8 mouse cellular contexts compared by ENCODE assay signal in genomic region chr4:127168211-127168913, GRCm38 (mm10). TPM values are rescaled to one million over a fixed set of nuclear protein-coding genes. Genes with fewer than 3 reads are reported as not detected.
DNase-seq lines count a peak whose midpoint lies in the region; ATAC-seq and TF ChIP-seq lines count a peak whose summit lies in the region.

No protein-coding gene starts in this region.

- H3K4me1 ChIP-seq in spleen, adult 2 months (ENCODE audit: control insufficient read depth, insufficient read depth, insufficient read length): peaks cover 8% of the 10 kb centered on the region
- peaks cover 21% of the 10 kb centered on the region for H3K4me1 ChIP-seq in forebrain, embryonic 14.5 days (ENCODE audit: control insufficient read depth, insufficient read depth, low read length)
- H3K4me1 ChIP-seq in hindbrain, postnatal 0 days (ENCODE audit: insufficient read depth, low read length): peaks cover 17% of the 10 kb centered on the region; the same call in 1 of the 2 replicates
- H3K4me1 ChIP-seq in limb, embryonic 14.5 days (ENCODE audit: control insufficient read depth, insufficient read depth, low read length): peaks cover 5% of the 10 kb centered on the region
- peaks cover 33% of the 10 kb centered on the region for H3K4me1 ChIP-seq in midbrain, embryonic 14.5 days (ENCODE audit: control insufficient read depth, insufficient read depth, low read length)
- H3K4me1 ChIP-seq in stomach, embryonic 15.5 days: peaks cover 12% of the 10 kb centered on the region

- peaks cover 19% of the 10 kb centered on the region for H3K27me3 ChIP-seq in spleen, adult 2 months (ENCODE audit: control insufficient read depth, insufficient read depth, low read length)
- H3K27me3 ChIP-seq in forebrain, embryonic 14.5 days (replicated peaks; ENCODE audit: control insufficient read depth, insufficient read depth, low read length): no peaks in the 10 kb centered on the region; the same call in 1 of the 2 replicates
- no peaks in the 10 kb centered on the region for H3K27me3 ChIP-seq in hindbrain, postnatal 0 days (ENCODE audit: insufficient read depth, low read length)
- peaks cover 42% of the 10 kb centered on the region for H3K27me3 ChIP-seq in limb, embryonic 14.5 days (ENCODE audit: control insufficient read depth, insufficient read depth, low read length)
- peaks cover 4% of the 10 kb centered on the region; the same call in 1 of the 2 replicates for H3K27me3 ChIP-seq in midbrain, embryonic 14.5 days (ENCODE audit: control insufficient read depth, insufficient read depth, low read length)
- peaks cover 56% of the 10 kb centered on the region for H3K27me3 ChIP-seq in stomach, embryonic 15.5 days (replicated peaks)

- TF ChIP-seq POLR2A in spleen, adult 2 months (IDR thresholded peaks at IDR 0.05; ENCODE audit: low read depth, low read length): no peak
- TF ChIP-seq POLR2A in limb, embryonic 14.5 days (IDR thresholded peaks at IDR 0.05; ENCODE audit: borderline replicate concordance, extremely low read depth, insufficient read depth, insufficient read length): no peak

- no peak for DNase-seq in spleen, adult 2 months (ENCODE audit: low read depth in 1 of 2, low spot score in 2 of 2)
- no peak for DNase-seq in spleen, postnatal 14 days (ENCODE audit: low spot score in 2 of 2)
- DNase-seq in cerebellum, adult 11-12 months: peak; percentile 89
- DNase-seq in forebrain, embryonic 14.5 days (ENCODE audit: low spot score): peak; percentile 70
- peak; percentile 80 for DNase-seq in hindbrain, postnatal 0 days (ENCODE audit: low spot score)
- peak; percentile 11 for DNase-seq in limb, embryonic 14.5 days (ENCODE audit: low spot score)
- DNase-seq in midbrain, embryonic 14.5 days: peak; percentile 81

- peak overlapping the region; percentile 88 for H3K9ac ChIP-seq in forebrain, embryonic 14.5 days (ENCODE audit: low read length)
- H3K9ac ChIP-seq in hindbrain, postnatal 0 days (replicated peaks; ENCODE audit: low read length): peak overlapping the region; percentile 88
- H3K9ac ChIP-seq in limb, embryonic 14.5 days (ENCODE audit: low read depth, low read length, severe bottlenecking): peak overlapping the region; percentile 52
- peak overlapping the region; percentile 92 for H3K9ac ChIP-seq in midbrain, embryonic 14.5 days (replicated peaks; ENCODE audit: low read length)
- H3K9ac ChIP-seq in stomach, embryonic 15.5 days: peak overlapping the region; percentile 41; the same call in 1 of the 2 replicates

- no peak overlapping the region for H3K27ac ChIP-seq in spleen, adult 2 months (ENCODE audit: insufficient read depth, low read length)
- peak overlapping the region; percentile 58 for H3K27ac ChIP-seq in forebrain, embryonic 14.5 days (ENCODE audit: low read depth, low read length)
- peak overlapping the region; percentile 89 for H3K27ac ChIP-seq in hindbrain, postnatal 0 days
- no peak overlapping the region for H3K27ac ChIP-seq in limb, embryonic 14.5 days (replicated peaks; ENCODE audit: low read depth, low read length)
- H3K27ac ChIP-seq in midbrain, embryonic 14.5 days (replicated peaks; ENCODE audit: low read depth, low read length): peak overlapping the region; percentile 79
- no peak overlapping the region for H3K27ac ChIP-seq in stomach, embryonic 15.5 days

- 2% methylated on average over 39 of the region's 39 CpGs for WGBS in spleen, adult 2 months
- under 1% methylated on average over 39 of the region's 39 CpGs for WGBS in forebrain, embryonic 14.5 days
- under 1% methylated on average over 39 of the region's 39 CpGs for WGBS in hindbrain, postnatal 0 days
- WGBS in limb, embryonic 14.5 days: under 1% methylated on average over 30 of the region's 39 CpGs
- under 1% methylated on average over 39 of the region's 39 CpGs for WGBS in midbrain, embryonic 14.5 days
- WGBS in stomach, embryonic 15.5 days: under 1% methylated on average over 39 of the region's 39 CpGs

- H3K36me3 ChIP-seq in spleen, adult 2 months (ENCODE audit: control insufficient read depth, insufficient read depth, low read length): no peaks in the 10 kb centered on the region
- no peaks in the 10 kb centered on the region for H3K36me3 ChIP-seq in forebrain, embryonic 14.5 days (ENCODE audit: control insufficient read depth, insufficient read depth, low read length)
- no peaks in the 10 kb centered on the region for H3K36me3 ChIP-seq in hindbrain, postnatal 0 days (ENCODE audit: insufficient read depth, low read length)
- no peaks in the 10 kb centered on the region for H3K36me3 ChIP-seq in limb, embryonic 14.5 days (ENCODE audit: control insufficient read depth, insufficient read depth, low read length)
- no peaks in the 10 kb centered on the region for H3K36me3 ChIP-seq in midbrain, embryonic 14.5 days (ENCODE audit: control insufficient read depth, insufficient read depth, low read length)
- H3K36me3 ChIP-seq in stomach, embryonic 15.5 days: no peaks in the 10 kb centered on the region

- H3K4me2 ChIP-seq in forebrain, embryonic 14.5 days (ENCODE audit: low read length): peak overlapping the region; percentile 97
- peak overlapping the region; percentile 92 for H3K4me2 ChIP-seq in hindbrain, postnatal 0 days (ENCODE audit: low read depth, low read length)
- H3K4me2 ChIP-seq in limb, embryonic 14.5 days (replicated peaks; ENCODE audit: low read depth, low read length, severe bottlenecking): peak overlapping the region; percentile 100
- peak overlapping the region; percentile 97 for H3K4me2 ChIP-seq in midbrain, embryonic 14.5 days (ENCODE audit: low read length)
- peak overlapping the region; percentile 99 for H3K4me2 ChIP-seq in stomach, embryonic 15.5 days

- ATAC-seq in forebrain, embryonic 14.5 days: peak; percentile 67
- ATAC-seq in hindbrain, postnatal 0 days: peak; percentile 77
- peak; percentile 48 for ATAC-seq in limb, embryonic 14.5 days (ENCODE audit: low FRiP score, low read depth)
- ATAC-seq in midbrain, embryonic 14.5 days (ENCODE audit: low FRiP score, low TSS enrichment): peak; percentile 78
- peak; percentile 41 for ATAC-seq in stomach, embryonic 15.5 days (ENCODE audit: insufficient read depth, low FRiP score, low read depth)

- H3K4me3 ChIP-seq in spleen, adult 2 months (ENCODE audit: extremely low read depth, insufficient read depth, insufficient read length): peak overlapping the region; percentile 35; the same call in 1 of the 2 replicates
- peak overlapping the region; percentile 81 for H3K4me3 ChIP-seq in forebrain, embryonic 14.5 days (ENCODE audit: low read depth, low read length)
- H3K4me3 ChIP-seq in hindbrain, postnatal 0 days (ENCODE audit: low read length): peak overlapping the region; percentile 95
- peak overlapping the region; percentile 61 for H3K4me3 ChIP-seq in limb, embryonic 14.5 days (replicated peaks; ENCODE audit: low read length)
- H3K4me3 ChIP-seq in midbrain, embryonic 14.5 days (replicated peaks; ENCODE audit: low read depth, low read length): peak overlapping the region; percentile 86
- peak overlapping the region; percentile 64 for H3K4me3 ChIP-seq in stomach, embryonic 15.5 days (replicated peaks)

- TF ChIP-seq CTCF in spleen, adult 2 months (IDR thresholded peaks at IDR 0.05; ENCODE audit: extremely low read depth, insufficient read depth, insufficient read length, insufficient replicate concordance): no peak
- TF ChIP-seq CTCF in hindbrain, postnatal 0 days (IDR thresholded peaks at IDR 0.05; ENCODE audit: low read depth): peak; percentile 34

- H3K9me3 ChIP-seq in forebrain, embryonic 14.5 days (replicated peaks; ENCODE audit: control insufficient read depth, low read length): no peaks in the 10 kb centered on the region
- H3K9me3 ChIP-seq in hindbrain, postnatal 0 days (ENCODE audit: low read length): no peaks in the 10 kb centered on the region
- no peaks in the 10 kb centered on the region for H3K9me3 ChIP-seq in limb, embryonic 14.5 days (ENCODE audit: control insufficient read depth, low read length)
- H3K9me3 ChIP-seq in midbrain, embryonic 14.5 days (ENCODE audit: control insufficient read depth, low read length): no peaks in the 10 kb centered on the region
- H3K9me3 ChIP-seq in stomach, embryonic 15.5 days: no peaks in the 10 kb centered on the region

RNA-seq across cellular contexts. Expression of gene Dlgap3, which starts 0.6 kb away (rescaled TPM):
- 0.85 and 1.1 TPM in 2 replicates for polyA plus RNA-seq in spleen, adult 2 months (2012; rRNA removed)
- polyA plus RNA-seq in forebrain, embryonic 14.5 days (2014; fragmentation: Nextera tagmentation; extraction: Ambion mirVana): 8.4 and 10.8 TPM in 2 replicates
- 153 and 163 TPM in 2 replicates for total RNA-seq in hindbrain, postnatal 0 days (2014; rRNA removed)
- 30.0 and 34.2 TPM in 2 replicates for polyA plus RNA-seq in hindbrain, postnatal 0 days (2015; fragmentation: Nextera tagmentation; extraction: Ambion mirVana)
- polyA plus RNA-seq in limb, embryonic 14.5 days (2012; rRNA removed): 1.4 and 1.7 TPM in 2 replicates
- polyA plus RNA-seq in limb, embryonic 14.5 days (2014; fragmentation: Nextera tagmentation; extraction: Ambion mirVana): 1.1 and 1.4 TPM in 2 replicates
- 22.3 and 25.5 TPM in 2 replicates for polyA plus RNA-seq in midbrain, embryonic 14.5 days (2014; fragmentation: Nextera tagmentation; extraction: Ambion mirVana)
- polyA plus RNA-seq in stomach, embryonic 15.5 days (2015; fragmentation: Nextera tagmentation; extraction: Ambion mirVana): 1.4 and 1.7 TPM in 2 replicates

RNA-seq across cellular contexts. Expression of gene Tmem35b, which starts 44.9 kb away (rescaled TPM):
- 9.2 and 13.4 TPM in 2 replicates for polyA plus RNA-seq in spleen, adult 2 months (2012; rRNA removed)
- 12.0 and 13.0 TPM in 2 replicates for polyA plus RNA-seq in forebrain, embryonic 14.5 days (2014; fragmentation: Nextera tagmentation; extraction: Ambion mirVana)
- total RNA-seq in hindbrain, postnatal 0 days (2014; rRNA removed): 6.7 and 8.7 TPM in 2 replicates
- 13.8 and 15.4 TPM in 2 replicates for polyA plus RNA-seq in hindbrain, postnatal 0 days (2015; fragmentation: Nextera tagmentation; extraction: Ambion mirVana)
- 12.9 and 13.8 TPM in 2 replicates for polyA plus RNA-seq in limb, embryonic 14.5 days (2012; rRNA removed)
- 12.5 and 15.1 TPM in 2 replicates for polyA plus RNA-seq in limb, embryonic 14.5 days (2014; fragmentation: Nextera tagmentation; extraction: Ambion mirVana)
- polyA plus RNA-seq in midbrain, embryonic 14.5 days (2014; fragmentation: Nextera tagmentation; extraction: Ambion mirVana): 15.7 and 17.6 TPM in 2 replicates
- 21.6 and 24.2 TPM in 2 replicates for polyA plus RNA-seq in stomach, embryonic 15.5 days (2015; fragmentation: Nextera tagmentation; extraction: Ambion mirVana)

Comparison
In these comparisons a context has a peak if more than half of its experiments do, and no peak if none do; other contexts are left out.
1. DNase-seq: peak in cerebellum, adult 11-12 months (single experiment), forebrain, embryonic 14.5 days (single experiment), hindbrain, postnatal 0 days (single experiment), limb, embryonic 14.5 days (single experiment) and midbrain, embryonic 14.5 days (single experiment); none in spleen, adult 2 months (0 of 2) and spleen, postnatal 14 days (0 of 2).
2. H3K27ac ChIP-seq: peak in forebrain, embryonic 14.5 days (single experiment), hindbrain, postnatal 0 days (single experiment) and midbrain, embryonic 14.5 days (single experiment); none in spleen, adult 2 months (single experiment), limb, embryonic 14.5 days (single experiment) and stomach, embryonic 15.5 days (single experiment).
3. H3K4me3 ChIP-seq: peak in every context shown above with its lines; median percentile 95 in hindbrain, postnatal 0 days; 86 in midbrain, embryonic 14.5 days; 81 in forebrain, embryonic 14.5 days; 64 in stomach, embryonic 15.5 days; 61 in limb, embryonic 14.5 days; 35 in spleen, adult 2 months.
4. H3K9ac ChIP-seq: peak in every context shown above with its lines; median percentile 92 in midbrain, embryonic 14.5 days; 88 in forebrain, embryonic 14.5 days; 88 in hindbrain, postnatal 0 days; 52 in limb, embryonic 14.5 days; 41 in stomach, embryonic 15.5 days.
5. Peak in every context shown above with its lines, with median percentiles within 50 percentile points of each other: ATAC-seq and H3K4me2 ChIP-seq.